Mouse (Mus musculus) T-helper 1 cell (primary cell): ENCODE measurements around the gene Zfp318.

Experiments
- in situ Hi-C: fragments of 300-600 bp; cut with MboI, MseI; formaldehyde crosslinking; loops from one replicate; pipeline ENCODE4 v1.15.1; 2025; ENCODE audit warnings: high pct_unique_total_duplicates

Zfp318 gene

GRCm38 (mm10) chr17:46446264-46446663 lies 62.7 kb downstream of the Zfp318 start:
- in situ Hi-C loops = no loop called here

DNA sequence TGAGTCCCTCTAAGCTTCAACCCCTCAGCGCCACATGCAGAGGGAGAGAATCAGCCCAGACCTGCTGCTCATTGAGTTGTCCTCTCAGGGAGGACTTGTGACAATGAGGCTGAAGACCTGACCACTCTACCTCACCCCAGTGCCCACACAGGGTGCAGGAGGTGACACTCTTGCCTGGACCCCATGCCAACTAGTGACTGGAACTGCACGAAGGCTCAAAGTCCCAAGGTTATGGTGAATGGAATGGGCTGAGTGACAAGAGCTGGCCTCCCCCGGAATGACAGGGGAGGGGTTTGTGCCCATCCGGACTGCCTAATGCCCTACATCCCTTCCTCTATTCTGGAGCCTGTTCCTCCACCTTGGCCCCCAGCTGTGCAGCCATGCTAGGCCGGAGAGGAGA lies 69.2 kb downstream of the Zfp318 start:
- in situ Hi-C loops = loop anchor here (5.0 kb wide), 1 partner anchor 40 kb away; no protein-coding TSS in a partner anchor

GRCm38 (mm10) chr17:46453302-46453948 lies 69.9 kb downstream of the Zfp318 start:
- in situ Hi-C loops = loop anchor here (5.0 kb wide), 1 partner anchor 39 kb away; no protein-coding TSS in a partner anchor

GRCm38 (mm10) chr17:46453970-46454411 lies 70.5 kb downstream of the Zfp318 start:
- in situ Hi-C loops = loop anchor here (5.0 kb wide), 1 partner anchor 38 kb away; no protein-coding TSS in a partner anchor

DNA sequence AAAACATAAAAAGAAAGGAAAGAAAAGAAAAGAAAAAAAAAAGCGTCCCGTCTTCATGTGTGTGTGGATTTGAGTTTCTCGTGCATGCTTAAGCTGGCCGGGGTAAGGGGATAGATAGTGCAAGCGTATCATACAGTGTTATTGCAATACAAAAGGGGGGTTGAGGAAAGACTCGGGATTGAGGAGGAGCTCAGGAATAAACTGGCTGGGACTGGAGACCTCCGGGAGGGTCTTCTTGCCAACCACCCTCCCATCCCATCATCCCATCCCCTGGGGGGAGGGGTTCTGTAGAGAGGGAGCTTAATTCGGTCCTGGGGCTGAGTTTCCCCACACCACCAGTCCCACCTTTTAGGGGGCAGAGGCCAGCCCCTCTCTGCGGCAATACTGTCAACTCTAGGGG lies 71.0 kb downstream of the Zfp318 start:
- in situ Hi-C loops = loop anchor here (5.0 kb wide), 1 partner anchor 38 kb away; no protein-coding TSS in a partner anchor

- in situ Hi-C loops = no loop called here
These were observed 71.7 kb downstream of the Zfp318 start for GRCm38 (mm10) chr17:46455110-46455691.

GRCm38 (mm10) chr17:46457791-46458190 lies 74.3 kb downstream of the Zfp318 start:
- in situ Hi-C loops = no loop called here

DNA sequence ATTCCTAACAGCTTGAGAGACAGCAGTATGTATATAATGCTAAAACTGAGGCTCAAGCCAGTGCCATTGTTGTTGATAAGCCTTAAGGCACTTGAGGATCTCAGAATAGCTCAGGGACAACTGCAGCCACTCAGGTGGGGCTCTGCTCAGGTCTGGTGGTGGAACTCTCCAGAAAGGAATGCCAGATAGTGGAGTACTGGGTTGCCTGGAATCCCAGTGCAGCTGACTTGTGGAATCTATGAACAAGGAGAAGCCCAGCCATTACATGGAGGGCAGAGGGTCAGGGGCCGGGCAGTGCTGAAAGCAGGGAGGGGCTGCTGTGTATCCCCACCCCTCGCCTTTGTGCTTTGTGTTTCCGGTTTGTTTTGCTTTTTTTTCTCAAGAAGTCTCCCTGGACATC lies 74.9 kb downstream of the Zfp318 start:
- in situ Hi-C loops = no loop called here

DNA sequence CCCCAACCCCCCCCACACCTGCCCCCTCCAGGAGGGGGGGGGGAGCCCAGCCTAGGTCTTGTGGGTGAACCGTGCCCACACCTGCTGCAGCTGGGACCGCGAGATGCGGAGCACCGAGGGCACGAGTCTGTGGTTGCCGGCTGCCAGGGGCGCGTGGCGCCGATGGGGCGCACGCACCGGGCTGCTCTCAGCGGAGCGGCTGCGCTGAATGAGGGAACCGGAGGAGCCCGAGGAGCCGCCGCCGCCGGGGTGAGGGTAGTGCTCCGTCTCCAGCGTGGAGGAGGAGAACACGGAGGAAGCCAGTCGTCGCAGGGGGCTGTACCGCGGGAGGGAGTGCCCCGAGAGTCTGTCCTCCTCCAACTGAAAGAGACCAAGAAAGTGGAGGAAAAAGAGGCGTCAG lies 77.1 kb downstream of the Zfp318 start:
- in situ Hi-C loops = no loop called here

GRCm38 (mm10) chr17:46461347-46461746 lies 77.8 kb downstream of the Zfp318 start:
- in situ Hi-C loops = no loop called here

DNA sequence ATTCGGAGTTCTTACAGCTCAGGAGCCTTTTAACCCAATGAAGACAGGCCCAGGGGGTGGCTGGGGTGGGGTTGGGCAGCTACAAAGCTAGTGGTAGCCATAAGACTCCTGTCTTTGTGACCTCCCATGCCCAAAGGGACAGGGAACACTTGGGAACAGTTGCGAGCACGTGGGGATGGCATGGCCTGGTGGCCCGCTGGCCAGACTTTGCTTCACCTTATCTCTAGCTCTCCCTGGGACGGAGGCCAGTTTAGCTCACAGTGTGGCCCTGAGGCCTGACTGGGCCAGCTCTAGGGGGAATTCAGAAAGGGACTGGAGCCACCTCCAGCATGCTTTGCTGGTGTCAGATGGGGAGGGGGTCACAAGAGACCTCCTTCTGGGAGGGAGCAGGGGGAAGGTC lies 78.7 kb downstream of the Zfp318 start:
- in situ Hi-C loops = no loop called here

- in situ Hi-C loops = no loop called here
These were observed 84.3 kb downstream of the Zfp318 start for GRCm38 (mm10) chr17:46467830-46468229.
